Mouse (Mus musculus): Measurements from ENCODE around the gene Nudt7. TPM values are rescaled to one million over a fixed set of nuclear protein-coding genes. Genes with fewer than 3 reads are reported as not detected.

Nudt7 gene
- polyA plus RNA-seq, 2 experiments, result 10.7 to 14.5 TPM

- ATAC-seq (ENCODE audit: low FRiP score, low read depth) (no peak), DNase-seq (ENCODE audit: low spot score) (no peak)
- Histone ChIP-seq H3K27me3 (ENCODE audit: control insufficient read depth, insufficient read depth, low read length) (no peaks in the 10 kb centered on the region), H3K9ac (ENCODE audit: low read depth, low read length, severe bottlenecking) (no peak overlapping the region), H3K4me3 (replicated peaks; ENCODE audit: low read length) (no peak overlapping the region), H3K27ac (replicated peaks; ENCODE audit: low read depth, low read length) (no peak overlapping the region), H3K36me3 (ENCODE audit: control insufficient read depth, insufficient read depth, low read length) (no peaks in the 10 kb centered on the region), H3K4me1 (ENCODE audit: control insufficient read depth, insufficient read depth, low read length) (no peaks in the 10 kb centered on the region), H3K4me2 (replicated peaks; ENCODE audit: low read depth, low read length, severe bottlenecking) (no peak overlapping the region), H3K9me3 (ENCODE audit: control insufficient read depth, low read length) (no peaks in the 10 kb centered on the region)
- no peak for TF ChIP-seq POLR2A (IDR thresholded peaks at IDR 0.05; ENCODE audit: borderline replicate concordance, extremely low read depth, insufficient read depth, insufficient read length)
- 89% methylated on average over 3 of the region's 3 CpGs for WGBS
Observed at GRCm38 (mm10) chr8:114163871-114164270, 30.5 kb downstream of the Nudt7 start.

GRCm38 (mm10) chr8:114164444-114165096 is 31.2 kb downstream of the Nudt7 start:
- Histone ChIP-seq H3K9me3 (ENCODE audit: control insufficient read depth, low read length) (no peaks in the 10 kb centered on the region), H3K27ac (replicated peaks; ENCODE audit: low read depth, low read length) (no peak overlapping the region), H3K4me1 (ENCODE audit: control insufficient read depth, insufficient read depth, low read length) (no peaks in the 10 kb centered on the region), H3K4me3 (replicated peaks; ENCODE audit: low read length) (no peak overlapping the region), H3K36me3 (ENCODE audit: control insufficient read depth, insufficient read depth, low read length) (no peaks in the 10 kb centered on the region), H3K4me2 (replicated peaks; ENCODE audit: low read depth, low read length, severe bottlenecking) (no peak overlapping the region), H3K9ac (ENCODE audit: low read depth, low read length, severe bottlenecking) (no peak overlapping the region), H3K27me3 (ENCODE audit: control insufficient read depth, insufficient read depth, low read length) (no peaks in the 10 kb centered on the region)
- DNase-seq (ENCODE audit: low spot score), result no peak
- no peak for ATAC-seq (ENCODE audit: low FRiP score, low read depth)
- WGBS, result 86% methylated on average over 6 of the region's 6 CpGs
- no peak for TF ChIP-seq POLR2A (IDR thresholded peaks at IDR 0.05; ENCODE audit: borderline replicate concordance, extremely low read depth, insufficient read depth, insufficient read length)

- no peak overlapping the region for H3K9ac ChIP-seq (ENCODE audit: low read depth, low read length, severe bottlenecking)
- no peak overlapping the region for H3K27ac ChIP-seq (replicated peaks; ENCODE audit: low read depth, low read length)
- H3K9me3 ChIP-seq (ENCODE audit: control insufficient read depth, low read length), result no peaks in the 10 kb centered on the region
- no peak for TF ChIP-seq POLR2A (IDR thresholded peaks at IDR 0.05; ENCODE audit: borderline replicate concordance, extremely low read depth, insufficient read depth, insufficient read length)
- 20% methylated on average over 2 of the region's 2 CpGs for WGBS
- no peaks in the 10 kb centered on the region for H3K27me3 ChIP-seq (ENCODE audit: control insufficient read depth, insufficient read depth, low read length)
- H3K4me3 ChIP-seq (replicated peaks; ENCODE audit: low read length), result no peak overlapping the region
- no peak overlapping the region for H3K4me2 ChIP-seq (replicated peaks; ENCODE audit: low read depth, low read length, severe bottlenecking)
- ATAC-seq (ENCODE audit: low FRiP score, low read depth) (no peak), DNase-seq (ENCODE audit: low spot score) (no peak)
- H3K4me1 ChIP-seq (ENCODE audit: control insufficient read depth, insufficient read depth, low read length), result no peaks in the 10 kb centered on the region
- H3K36me3 ChIP-seq (ENCODE audit: control insufficient read depth, insufficient read depth, low read length), result no peaks in the 10 kb centered on the region
Observed at GRCm38 (mm10) chr8:114165741-114166140, 32.4 kb downstream of the Nudt7 start.

GRCm38 (mm10) chr8:114176721-114177120 is 43.4 kb downstream of the Nudt7 start:
- H3K27ac ChIP-seq (replicated peaks; ENCODE audit: low read depth, low read length), result no peak overlapping the region
- H3K9me3 ChIP-seq (ENCODE audit: control insufficient read depth, low read length), result no peaks in the 10 kb centered on the region
- no peak overlapping the region for H3K4me2 ChIP-seq (replicated peaks; ENCODE audit: low read depth, low read length, severe bottlenecking)
- H3K36me3 ChIP-seq (ENCODE audit: control insufficient read depth, insufficient read depth, low read length), result no peaks in the 10 kb centered on the region
- no peaks in the 10 kb centered on the region for H3K4me1 ChIP-seq (ENCODE audit: control insufficient read depth, insufficient read depth, low read length)
- no peak for ATAC-seq (ENCODE audit: low FRiP score, low read depth)
- H3K27me3 ChIP-seq (ENCODE audit: control insufficient read depth, insufficient read depth, low read length), result no peaks in the 10 kb centered on the region
- no peak for TF ChIP-seq POLR2A (IDR thresholded peaks at IDR 0.05; ENCODE audit: borderline replicate concordance, extremely low read depth, insufficient read depth, insufficient read length)
- DNase-seq (ENCODE audit: low spot score), result no peak
- no peak overlapping the region for H3K4me3 ChIP-seq (replicated peaks; ENCODE audit: low read length)
- no peak overlapping the region for H3K9ac ChIP-seq (ENCODE audit: low read depth, low read length, severe bottlenecking)
- WGBS, result 66% methylated on average over 3 of the region's 3 CpGs

GRCm38 (mm10) chr8:114193334-114193733 is 60.0 kb downstream of the Nudt7 start:
- H3K9ac ChIP-seq (ENCODE audit: low read depth, low read length, severe bottlenecking), result no peak overlapping the region
- no peak overlapping the region for H3K27ac ChIP-seq (replicated peaks; ENCODE audit: low read depth, low read length)
- ATAC-seq (ENCODE audit: low FRiP score, low read depth) (no peak), DNase-seq (ENCODE audit: low spot score) (no peak)
- H3K36me3 ChIP-seq (ENCODE audit: control insufficient read depth, insufficient read depth, low read length), result no peaks in the 10 kb centered on the region
- WGBS, result 79% methylated on average over 5 of the region's 5 CpGs
- H3K4me3 ChIP-seq (replicated peaks; ENCODE audit: low read length), result no peak overlapping the region
- no peak overlapping the region for H3K4me2 ChIP-seq (replicated peaks; ENCODE audit: low read depth, low read length, severe bottlenecking)
- H3K9me3 ChIP-seq (ENCODE audit: control insufficient read depth, low read length), result no peaks in the 10 kb centered on the region
- no peaks in the 10 kb centered on the region for H3K4me1 ChIP-seq (ENCODE audit: control insufficient read depth, insufficient read depth, low read length)
- TF ChIP-seq POLR2A (IDR thresholded peaks at IDR 0.05; ENCODE audit: borderline replicate concordance, extremely low read depth, insufficient read depth, insufficient read length), result no peak
- H3K27me3 ChIP-seq (ENCODE audit: control insufficient read depth, insufficient read depth, low read length), result no peaks in the 10 kb centered on the region
